Mouse (Mus musculus): Measurements from ENCODE around the gene Agr3.

The Agr3 gene

GRCm38 (mm10) chr12:35983472-35983871 lies 58.1 kb downstream of the Agr3 start:
- no peak for DNase-seq (ENCODE audit: low spot score)

DNA sequence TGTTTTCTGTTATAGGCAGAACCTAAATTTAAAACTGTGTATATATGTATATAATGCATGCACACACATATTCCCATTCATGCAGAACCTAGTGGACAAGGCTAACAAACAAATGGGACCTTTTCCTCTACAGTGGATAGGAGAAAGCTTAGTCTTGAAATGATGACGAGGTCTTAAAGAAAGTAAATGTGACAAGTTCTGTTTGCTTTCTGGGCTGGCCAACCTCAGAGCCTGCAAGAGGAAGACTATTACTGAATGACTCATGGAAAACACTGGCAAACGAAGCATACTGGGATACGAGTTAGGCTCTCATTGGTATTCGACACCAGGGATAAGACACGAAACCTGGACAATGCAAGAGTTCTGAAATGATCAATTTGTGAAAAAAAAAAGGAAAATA lies 59.3 kb downstream of the Agr3 start:
- no peak for DNase-seq (ENCODE audit: low spot score)

DNA sequence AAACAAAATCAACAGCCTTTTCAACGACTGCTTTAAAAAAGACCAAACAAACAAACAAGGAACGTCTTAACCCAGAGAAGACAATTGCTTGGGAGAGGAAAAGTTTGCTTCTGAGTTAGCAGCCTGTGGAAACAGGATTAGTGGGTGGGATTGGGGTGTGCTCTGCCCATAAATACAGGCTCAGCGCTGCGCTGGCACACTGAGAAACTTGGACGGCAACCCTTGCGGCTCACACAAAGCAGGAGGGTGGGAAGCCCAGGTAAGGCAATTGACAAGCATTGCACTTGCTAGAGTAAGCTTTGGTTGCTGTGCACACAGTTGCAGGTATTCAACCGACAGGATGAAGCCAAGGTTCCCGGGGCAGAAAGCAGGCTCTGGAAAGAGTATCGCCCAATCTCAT lies 67.3 kb downstream of the Agr3 start, which contains the start of gene Agr2:
Gene Agr2, plus strand, starts transcription at position 197 of the 400 bp plus-strand sequence.
- DNase-seq (ENCODE audit: low spot score), result no peak

DNA sequence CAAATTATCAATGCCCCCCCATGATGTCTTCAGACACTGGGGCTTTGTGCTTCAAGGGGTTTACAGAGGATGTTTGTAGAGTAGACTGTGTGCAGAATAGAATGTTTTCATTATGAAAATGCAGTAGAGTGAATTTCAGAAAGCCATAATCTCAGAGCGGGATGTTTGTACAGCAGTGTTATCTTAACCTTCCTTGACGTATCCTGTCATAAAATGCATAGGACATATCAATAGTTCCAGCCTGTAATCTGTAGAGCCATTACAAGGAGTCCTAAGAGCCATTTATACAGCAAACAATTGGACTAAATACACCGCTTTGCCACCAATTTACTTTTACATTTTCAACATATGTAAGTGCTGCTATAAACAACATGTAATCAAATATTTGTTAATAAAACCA lies 68.2 kb downstream of the Agr3 start:
- no peak for DNase-seq (ENCODE audit: low spot score)

- no peak for DNase-seq (ENCODE audit: low spot score)
These were observed 68.7 kb downstream of the Agr3 start for GRCm38 (mm10) chr12:35994098-35994497.

- no peak for DNase-seq (ENCODE audit: low spot score)
These were observed 70.4 kb downstream of the Agr3 start for GRCm38 (mm10) chr12:35995799-35996198.

All from ovary, adult 18-20 months (tissue).